Mouse (Mus musculus) adrenal gland, adult 2 months (tissue): ENCODE results near the gene Dolpp1. TPM values are rescaled to one million over a fixed set of nuclear protein-coding genes. Genes with fewer than 3 reads are reported as not detected.

ENCODE experiments used
- DNase-seq: peaks from one replicate; pipeline ENCODE4 v3.0.0; 2021
- long read RNA-seq: library from polyadenylated mRNA; stranded (forward); transcript quantifications from one replicate; pipeline ENCODE4 v2.0.0, GENCODE M21; 2021
- polyA plus RNA-seq: library from polyadenylated mRNA; depleted of rRNA; stranded (reverse); fragments of >200 nt; gene quantifications from 2 replicates; pipeline ENCODE4 v1.2.3, GENCODE M21; 2012; rRNA removed
- total RNA-seq, 2 experiments: library from RNA; stranded (reverse); gene quantifications; 2 replicates each; pipeline ENCODE4 v1.2.3; 2021

The Dolpp1 gene
- total RNA-seq (10 to 100 TPM; 16.5 to 21.9 TPM), polyA plus RNA-seq (70.6 and 82.0 TPM in 2 replicates)
- long read RNA-seq, transcript Dolpp1-201 (8 exons, 2,251 nt): major isoform, 16 of 23 reads
- long read RNA-seq, partial matches to known transcripts: 1 of 23 reads
- long read RNA-seq, other reads (novel, unspliced or antisense): 6 of 23 reads

GRCm38 (mm10) chr2:30392114-30392576, at the start of gene Dolpp1:
TSS of gene Dolpp1 (plus strand) at chr2:30392254.
- DNase-seq: peak; percentile 98

- no peak for DNase-seq
Observed at GRCm38 (mm10) chr2:30342544-30342943, 49.5 kb upstream of the Dolpp1 start.

GRCm38 (mm10) chr2:30343601-30344137, 48.4 kb upstream of the Dolpp1 start:
- peak; percentile 76 for DNase-seq

- no peak for DNase-seq
Observed at GRCm38 (mm10) chr2:30345971-30346676, 45.9 kb upstream of the Dolpp1 start.

- peak; percentile 84 for DNase-seq
Observed at GRCm38 (mm10) chr2:30349196-30349595, 42.9 kb upstream of the Dolpp1 start.

GRCm38 (mm10) chr2:30351149-30351548, 40.9 kb upstream of the Dolpp1 start:
- DNase-seq: peak; percentile 36

- no peak for DNase-seq
Observed at GRCm38 (mm10) chr2:30355861-30356260, 36.2 kb upstream of the Dolpp1 start.

GRCm38 (mm10) chr2:30356266-30356665, 35.8 kb upstream of the Dolpp1 start:
- peak; percentile 58 for DNase-seq

GRCm38 (mm10) chr2:30356906-30357305, 35.1 kb upstream of the Dolpp1 start:
- no peak for DNase-seq

- DNase-seq: no peak
Observed at GRCm38 (mm10) chr2:30357552-30358510, 34.2 kb upstream of the Dolpp1 start.

- peak; percentile 90 for DNase-seq
Observed at GRCm38 (mm10) chr2:30358533-30359531, 33.2 kb upstream of the Dolpp1 start, which contains the start of gene Sh3glb2. TSS of gene Sh3glb2 (minus strand) at chr2:30359337.

GRCm38 (mm10) chr2:30360626-30361025, 31.4 kb upstream of the Dolpp1 start:
- DNase-seq: no peak

- DNase-seq: no peak
Observed at GRCm38 (mm10) chr2:30362865-30363264, 29.2 kb upstream of the Dolpp1 start.

GRCm38 (mm10) chr2:30363773-30364650, 28.0 kb upstream of the Dolpp1 start, which contains the start of gene Miga2:
TSS of gene Miga2 (plus strand) at chr2:30364233.
- peak; percentile 100 for DNase-seq

- peak; percentile 67 for DNase-seq
Observed at GRCm38 (mm10) chr2:30365281-30366069, 26.6 kb upstream of the Dolpp1 start.

GRCm38 (mm10) chr2:30366203-30366602, 25.9 kb upstream of the Dolpp1 start:
- DNase-seq: no peak

GRCm38 (mm10) chr2:30371544-30371943, 20.5 kb upstream of the Dolpp1 start:
- no peak for DNase-seq

- no peak for DNase-seq
Observed at GRCm38 (mm10) chr2:30372726-30373125, 19.3 kb upstream of the Dolpp1 start.

GRCm38 (mm10) chr2:30375893-30376292, 16.2 kb upstream of the Dolpp1 start:
- DNase-seq: no peak
